Mouse (Mus musculus): ENCODE results near the gene Slc6a8.

Slc6a8 gene

GRCm38 (mm10) chrX:73672879-73673618 is at the start of gene Slc6a8:
Slc6a8 (plus strand) TSS chrX:73673150.
- DNase-seq, result peak; percentile 73 to 87

GRCm38 (mm10) chrX:73626981-73627380 is 46.0 kb upstream of the Slc6a8 start:
- DNase-seq, result no peak

GRCm38 (mm10) chrX:73635425-73635824 is 37.5 kb upstream of the Slc6a8 start:
- no peak for DNase-seq

GRCm38 (mm10) chrX:73637415-73637814 is 35.5 kb upstream of the Slc6a8 start:
- peak in 1 of 2 experiments; percentile 32 for DNase-seq

- peak; percentile 52 to 64 for DNase-seq
Observed at GRCm38 (mm10) chrX:73639255-73639675, 33.7 kb upstream of the Slc6a8 start, which contains the start of gene Dusp9. Dusp9 (plus strand) TSS chrX:73639419.

- no peak for DNase-seq
Observed at GRCm38 (mm10) chrX:73639901-73640469, 33.0 kb upstream of the Slc6a8 start.

- DNase-seq, result no peak
Observed at GRCm38 (mm10) chrX:73645121-73645520, 27.8 kb upstream of the Slc6a8 start.

- no peak for DNase-seq
Observed at GRCm38 (mm10) chrX:73650869-73651268, 22.1 kb upstream of the Slc6a8 start.

GRCm38 (mm10) chrX:73653392-73653791 is 19.6 kb upstream of the Slc6a8 start:
- no peak for DNase-seq

GRCm38 (mm10) chrX:73654177-73654576 is 18.8 kb upstream of the Slc6a8 start:
- peak; percentile 47 to 87 for DNase-seq

GRCm38 (mm10) chrX:73655529-73655928 is 17.4 kb upstream of the Slc6a8 start:
- peak in 1 of 2 experiments; percentile 66 for DNase-seq

GRCm38 (mm10) chrX:73658391-73658790 is 14.6 kb upstream of the Slc6a8 start:
- no peak for DNase-seq

GRCm38 (mm10) chrX:73658936-73659574 is 13.9 kb upstream of the Slc6a8 start:
- no peak for DNase-seq

- no peak for DNase-seq
Observed at GRCm38 (mm10) chrX:73659575-73660283, 13.2 kb upstream of the Slc6a8 start, which contains the start of gene Pnck. Pnck (minus strand) TSS chrX:73660117.

- DNase-seq, result no peak
Observed at GRCm38 (mm10) chrX:73660284-73660665, 12.7 kb upstream of the Slc6a8 start.

- DNase-seq, result no peak
Observed at GRCm38 (mm10) chrX:73663143-73663542, 9.8 kb upstream of the Slc6a8 start.

- DNase-seq, result peak; percentile 60 to 77
Observed at GRCm38 (mm10) chrX:73672031-73672431, 919 bp upstream of the Slc6a8 start.

GRCm38 (mm10) chrX:73673619-73673967 is 643 bp downstream of the Slc6a8 start:
- no peak for DNase-seq

- DNase-seq, result peak; percentile 76 to 81
Observed at GRCm38 (mm10) chrX:73673968-73674661, 1.2 kb downstream of the Slc6a8 start.

- DNase-seq, result no peak
Observed at GRCm38 (mm10) chrX:73675231-73675630, 2.3 kb downstream of the Slc6a8 start.

GRCm38 (mm10) chrX:73676668-73677067 is 3.7 kb downstream of the Slc6a8 start:
- no peak for DNase-seq

GRCm38 (mm10) chrX:73684156-73684555 is 11.2 kb downstream of the Slc6a8 start:
- no peak for DNase-seq

GRCm38 (mm10) chrX:73684978-73685377 is 12.0 kb downstream of the Slc6a8 start:
- peak; percentile 37 to 48 for DNase-seq

Data from kidney, postnatal 36 days (tissue).